Mouse (Mus musculus) embryonic facial prominence, embryonic 12.5 days (tissue): ENCODE data around the gene Gpr87. TPM values are rescaled to one million over a fixed set of nuclear protein-coding genes. Genes with fewer than 3 reads are reported as not detected.
"Not testable (repeated sequence)": the region's sequence is repeated elsewhere in the genome, so short reads cannot be mapped to it uniquely, and the experiment has no call there.

Experiments
- ATAC-seq: fragments of 200-750 bp; cut with Nextera tagmentation; 2 replicates; pipeline ENCODE4 v1.8.0; 2017; ENCODE audit not compliant: insufficient number of reproducible peaks, insufficient read depth, low FRiP score, low TSS enrichment
- H3K27ac ChIP-seq: fragments of 300-500 bp; sonication (generic); 2 replicates; pipeline ENCODE4 v1.5.1; 2016; ENCODE audit warnings: mild to moderate bottlenecking
- H3K27me3 ChIP-seq: fragments of 300-500 bp; sonication (generic); 2 replicates; pipeline ENCODE4 v1.6.1; 2016; ENCODE audit warnings: mild to moderate bottlenecking, moderate library complexity
- H3K36me3 ChIP-seq: fragments of 300-500 bp; sonication (generic); 2 replicates; pipeline ENCODE4 v1.6.1; 2016; ENCODE audit warnings: mild to moderate bottlenecking
- H3K4me1 ChIP-seq: fragments of 300-500 bp; sonication (generic); 2 replicates; pipeline ENCODE4 v1.6.1; 2016
- H3K4me2 ChIP-seq: fragments of 300-500 bp; sonication (generic); replicated peaks from 2 replicates; pipeline ENCODE4 v1.6.1; 2016; ENCODE audit warnings: mild to moderate bottlenecking, moderate library complexity
- H3K4me3 ChIP-seq: fragments of 300-500 bp; sonication (generic); 2 replicates; pipeline ENCODE4 v1.5.1; 2016; ENCODE audit warnings: mild to moderate bottlenecking
- H3K9ac ChIP-seq: fragments of 300-500 bp; sonication (generic); 2 replicates; pipeline ENCODE4 v1.6.1; 2016; ENCODE audit warnings: mild to moderate bottlenecking, moderate library complexity
- H3K9me3 ChIP-seq: fragments of 300-500 bp; sonication (generic); 2 replicates; pipeline ENCODE4 v1.6.1; 2016; ENCODE audit warnings: mild to moderate bottlenecking, moderate library complexity
- WGBS: fragments of 180-500 bp; shearing (Covaris S2); methylation state at CpG from one replicate; pipeline ENCODE4 v1.1.7; 2016; 5-methylcytosine and 5-hydroxymethylcytosine counted together
- polyA plus RNA-seq: library from polyadenylated mRNA; unstranded; fragments of >200 nt; fragmentation: Nextera tagmentation; extraction: Ambion mirVana; gene quantifications from 2 replicates; pipeline ENCODE4 v1.2.1, GENCODE M21; 2016

Gpr87 gene
- polyA plus RNA-seq, 1 experiment from 2014 or later = 0.26 TPM

GRCm38 (mm10) chr3:59154888-59155287 lies 40.0 kb downstream of the Gpr87 start:
- Histone ChIP-seq H3K4me1 (no peaks in the 10 kb centered on the region), H3K27me3 (no peaks in the 10 kb centered on the region), H3K4me3 (no peak overlapping the region), H3K9me3 (no peaks in the 10 kb centered on the region), H3K9ac (no peak overlapping the region), H3K4me2 (no peak overlapping the region), H3K36me3 (no peaks in the 10 kb centered on the region), H3K27ac (no peak overlapping the region)
- 51% methylated on average over 2 of the region's 2 CpGs for WGBS
- ATAC-seq = no peak

DNA sequence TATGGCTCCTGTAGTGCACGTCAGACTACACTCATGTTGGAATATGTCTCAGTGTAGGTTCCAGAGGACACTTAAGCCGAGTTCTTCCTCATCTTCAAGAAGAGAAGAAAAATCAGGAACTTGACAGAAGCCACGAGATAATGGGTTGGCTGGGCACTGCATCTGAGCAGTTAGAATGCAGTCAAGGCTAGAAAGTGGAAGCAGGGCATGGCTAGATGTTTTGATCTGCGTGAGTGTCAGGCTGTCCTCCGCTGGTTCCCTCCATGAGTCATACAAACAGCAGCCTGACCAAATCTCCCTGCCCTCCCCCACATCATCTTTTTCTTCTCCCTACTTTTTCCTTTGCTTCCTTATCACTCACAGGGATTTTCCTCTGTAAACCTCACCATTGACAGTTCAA lies 41.5 kb downstream of the Gpr87 start, which contains the start of gene P2ry14:
Gene P2ry14, minus strand, starts transcription at position 195 of the 400 bp plus-strand sequence.
- no peaks in the 10 kb centered on the region for H3K27me3 ChIP-seq
- H3K27ac ChIP-seq = no peak within 1 kb of the TSS
- no peaks in the 10 kb centered on the region for H3K4me1 ChIP-seq
- H3K9ac ChIP-seq = no peak within 1 kb of the TSS
- no peaks in the 10 kb centered on the region for H3K9me3 ChIP-seq
- H3K4me2 ChIP-seq = no peak within 1 kb of the TSS
- no peak within 1 kb of the TSS for H3K4me3 ChIP-seq
- ATAC-seq = no peak
- WGBS = 84% methylated on average over 5 of the region's 5 CpGs
- no peaks in the 10 kb centered on the region for H3K36me3 ChIP-seq

DNA sequence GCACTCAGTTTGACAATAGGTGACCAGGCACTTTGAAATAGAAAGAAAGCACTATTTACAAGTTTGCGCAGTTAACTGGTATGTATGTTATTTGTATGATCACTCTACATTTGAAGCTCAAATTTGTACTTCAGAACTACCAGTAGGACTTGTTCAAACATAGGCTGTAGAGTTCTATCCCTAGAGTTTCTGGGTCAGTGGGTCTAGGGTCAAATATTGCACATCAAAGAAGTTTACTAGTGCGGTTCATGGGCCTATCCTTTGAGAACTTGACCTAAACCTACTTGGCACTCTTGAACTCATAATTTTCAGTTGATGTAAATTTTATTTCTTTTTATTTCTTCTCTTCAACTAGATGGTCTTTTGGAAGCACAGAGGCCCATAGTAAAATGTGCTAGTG lies 44.3 kb downstream of the Gpr87 start:
- 98% methylated on average over 2 of the region's 2 CpGs for WGBS
- no peaks in the 10 kb centered on the region for H3K9me3 ChIP-seq
- no peak overlapping the region for H3K4me3 ChIP-seq
- no peak overlapping the region for H3K9ac ChIP-seq
- no peak for ATAC-seq
- no peak overlapping the region for H3K4me2 ChIP-seq
- H3K4me1 ChIP-seq = no peaks in the 10 kb centered on the region
- H3K27me3 ChIP-seq = no peaks in the 10 kb centered on the region
- no peak overlapping the region for H3K27ac ChIP-seq
- H3K36me3 ChIP-seq = no peaks in the 10 kb centered on the region

DNA sequence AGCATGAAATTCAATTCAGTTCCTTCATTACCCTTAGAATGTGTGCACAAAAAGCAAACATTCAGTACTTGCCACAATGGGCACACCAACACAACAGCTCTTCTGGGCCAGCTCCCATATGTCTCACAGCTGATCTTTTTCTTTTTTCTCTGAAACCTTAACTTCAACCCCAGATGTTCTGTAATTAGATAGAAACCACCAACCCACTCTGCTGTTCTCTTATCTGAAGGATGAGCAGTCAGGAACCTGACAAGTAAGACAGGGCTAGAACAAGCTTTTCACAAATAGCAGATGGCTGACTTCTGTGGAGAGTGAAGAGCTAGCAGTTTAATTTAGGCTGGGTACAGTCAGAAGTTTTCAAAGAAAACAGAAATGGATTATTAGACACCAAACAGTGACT lies 45.3 kb downstream of the Gpr87 start:
- H3K4me1 ChIP-seq = no peaks in the 10 kb centered on the region
- ATAC-seq = no peak

GRCm38 (mm10) chr3:59145194-59145593 lies 49.7 kb downstream of the Gpr87 start:
- H3K4me1 ChIP-seq = 0 out of 2 replicates have a peak, but pooled peaks cover 4% of the 10 kb centered on the region
- WGBS = 63% methylated on average over 5 of the region's 5 CpGs
- H3K9ac ChIP-seq = no peak overlapping the region
- H3K27me3 ChIP-seq = no peaks in the 10 kb centered on the region
- no peaks in the 10 kb centered on the region for H3K36me3 ChIP-seq
- no peaks in the 10 kb centered on the region for H3K9me3 ChIP-seq
- no peak for ATAC-seq
- H3K27ac ChIP-seq = no peak overlapping the region
- H3K4me2 ChIP-seq = no peak overlapping the region
- no peak overlapping the region for H3K4me3 ChIP-seq

More for the DNA sequence above, 45.3 kb downstream of the Gpr87 start:
- Histone ChIP-seq H3K4me3 (no peak overlapping the region), H3K9ac (no peak overlapping the region), H3K9me3 (no peaks in the 10 kb centered on the region), H3K27ac (no peak overlapping the region), H3K27me3 (no peaks in the 10 kb centered on the region), H3K4me2 (no peak overlapping the region), H3K36me3 (no peaks in the 10 kb centered on the region)

- no peaks in the 10 kb centered on the region for H3K36me3 ChIP-seq
- no peak overlapping the region for H3K9ac ChIP-seq
- H3K4me3 ChIP-seq = no peak overlapping the region
- 0 out of 2 replicates have a peak, but pooled peaks cover 4% of the 10 kb centered on the region for H3K4me1 ChIP-seq
- no peaks in the 10 kb centered on the region for H3K9me3 ChIP-seq
- no peak overlapping the region for H3K27ac ChIP-seq
- no peaks in the 10 kb centered on the region for H3K27me3 ChIP-seq
- WGBS = 72% methylated on average over 8 of the region's 8 CpGs
- H3K4me2 ChIP-seq = no peak overlapping the region
- ATAC-seq = no peak
These were observed 53.2 kb downstream of the Gpr87 start for GRCm38 (mm10) chr3:59141507-59142305.

GRCm38 (mm10) chr3:59140941-59141340 lies 54.0 kb downstream of the Gpr87 start:
- H3K4me3 ChIP-seq, ATAC-seq, H3K9ac ChIP-seq, H3K4me1 ChIP-seq, H3K9me3 ChIP-seq, H3K36me3 ChIP-seq, H3K27ac ChIP-seq, H3K4me2 ChIP-seq, H3K27me3 ChIP-seq: not testable (repeated sequence)
- WGBS = 82% methylated on average over 4 of the region's 4 CpGs

DNA sequence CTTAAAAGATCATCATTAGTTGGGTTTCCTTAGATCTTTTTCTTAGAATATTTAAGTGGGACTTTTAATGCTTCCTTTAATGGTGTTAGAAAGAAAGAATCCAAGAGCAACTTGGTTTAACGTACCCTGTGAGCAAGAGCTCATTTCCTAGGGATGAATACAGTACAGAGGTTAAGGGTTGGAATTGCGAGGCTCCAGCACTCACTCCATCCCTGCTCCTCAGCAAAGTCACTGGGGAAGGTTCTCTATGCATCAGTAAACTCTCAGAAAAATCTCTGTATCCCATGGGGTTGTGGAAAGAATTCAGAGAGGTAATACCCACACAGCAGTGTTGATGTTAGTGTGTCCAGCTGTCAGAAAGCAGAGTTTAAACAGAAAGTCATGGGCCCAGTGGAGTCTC lies 54.8 kb downstream of the Gpr87 start:
- no peak overlapping the region for H3K9ac ChIP-seq
- H3K27ac ChIP-seq = no peak overlapping the region
- no peaks in the 10 kb centered on the region for H3K9me3 ChIP-seq
- 0 out of 2 replicates have a peak, but pooled peaks cover 4% of the 10 kb centered on the region for H3K4me1 ChIP-seq
- no peak for ATAC-seq
- no peaks in the 10 kb centered on the region for H3K36me3 ChIP-seq
- H3K27me3 ChIP-seq = no peaks in the 10 kb centered on the region
- 75% methylated on average over 2 of the region's 2 CpGs for WGBS
- H3K4me3 ChIP-seq = no peak overlapping the region
- no peak overlapping the region for H3K4me2 ChIP-seq

- Histone ChIP-seq H3K27ac (no peak overlapping the region), H3K36me3 (no peaks in the 10 kb centered on the region), H3K4me2 (no peak overlapping the region), H3K27me3 (no peaks in the 10 kb centered on the region), H3K4me3 (no peak overlapping the region), H3K9me3 (no peaks in the 10 kb centered on the region), H3K9ac (no peak overlapping the region), H3K4me1 (0 out of 2 replicates have a peak, but pooled peaks cover 4% of the 10 kb centered on the region)
- no peak for ATAC-seq
These were observed 55.3 kb downstream of the Gpr87 start for GRCm38 (mm10) chr3:59139651-59140051.

DNA sequence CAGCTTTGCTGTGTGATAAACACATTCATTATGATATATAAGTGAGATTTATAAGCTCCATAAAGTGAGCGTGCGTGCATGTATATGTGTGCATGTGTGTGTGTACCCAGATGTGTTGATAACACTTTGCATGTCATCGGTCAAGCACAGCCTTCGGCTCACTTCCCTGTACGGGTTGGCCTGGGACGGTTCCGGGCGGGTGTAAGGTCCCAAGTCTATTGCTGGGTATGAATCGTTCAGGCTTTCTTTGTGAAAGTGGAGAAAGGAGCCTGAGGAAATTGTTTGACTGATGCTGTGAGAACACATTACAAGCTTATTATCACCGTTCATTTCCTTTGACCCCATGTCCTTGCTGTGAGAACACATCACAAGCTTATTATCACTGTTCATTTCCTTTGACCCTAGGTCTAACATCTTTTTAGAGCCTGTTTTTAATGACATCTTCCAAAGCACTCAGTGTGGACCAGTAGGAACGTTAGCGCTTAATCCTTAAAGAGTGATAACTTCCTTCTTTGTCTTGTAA lies 55.9 kb downstream of the Gpr87 start:
- H3K4me3 ChIP-seq = no peak overlapping the region
- H3K27me3 ChIP-seq = no peaks in the 10 kb centered on the region
- 0 out of 2 replicates have a peak, but pooled peaks cover 4% of the 10 kb centered on the region for H3K4me1 ChIP-seq
- no peak for ATAC-seq
- H3K36me3 ChIP-seq = no peaks in the 10 kb centered on the region
- no peaks in the 10 kb centered on the region for H3K9me3 ChIP-seq
- no peak overlapping the region for H3K9ac ChIP-seq
- 79% methylated on average over 12 of the region's 12 CpGs for WGBS
- no peak overlapping the region for H3K27ac ChIP-seq
- H3K4me2 ChIP-seq = no peak overlapping the region

DNA sequence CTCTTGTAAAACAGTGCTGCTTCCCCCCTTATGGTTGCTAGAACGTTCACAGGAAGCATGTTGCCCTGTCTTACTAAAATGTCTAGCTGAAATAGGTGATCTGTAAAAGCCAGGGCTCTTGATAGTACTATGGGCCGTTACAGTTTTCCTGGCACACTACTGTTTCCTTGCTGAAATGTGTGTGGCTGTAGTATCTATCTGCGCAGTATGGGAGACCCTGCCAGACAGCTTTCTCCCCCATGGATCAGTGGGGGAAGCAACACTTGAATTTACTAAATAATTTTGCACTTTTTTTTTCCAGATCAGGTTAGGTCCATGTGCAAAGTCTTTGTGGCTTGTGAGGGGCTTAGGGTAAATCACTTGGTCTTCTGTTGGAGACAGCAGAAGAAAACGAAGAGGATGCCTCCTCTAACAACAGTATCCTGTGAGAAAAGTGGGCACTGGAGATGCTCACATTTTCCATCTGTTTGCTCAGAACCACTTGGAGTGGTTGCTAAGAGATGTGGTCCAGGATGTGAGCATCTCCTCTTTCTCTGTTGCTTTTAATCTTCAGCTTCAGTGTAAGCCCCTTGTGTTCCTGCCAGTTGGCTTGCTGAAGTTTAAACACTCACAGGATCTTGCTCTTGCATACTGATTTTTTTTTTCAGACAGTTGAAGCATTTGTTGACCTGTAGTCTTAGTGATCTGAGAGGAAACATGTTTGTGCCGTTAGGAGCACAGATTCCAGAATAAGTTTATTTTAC lies 58.8 kb downstream of the Gpr87 start:
- Histone ChIP-seq H3K4me3 (no peak overlapping the region), H3K36me3 (no peaks in the 10 kb centered on the region), H3K4me2 (no peak overlapping the region), H3K27ac (no peak overlapping the region), H3K4me1 (no peaks in the 10 kb centered on the region; the same call in 1 of the 2 replicates), H3K9ac (no peak overlapping the region), H3K27me3 (no peaks in the 10 kb centered on the region), H3K9me3 (no peaks in the 10 kb centered on the region)
- WGBS = 76% methylated on average over 5 of the region's 5 CpGs
- no peak for ATAC-seq

DNA sequence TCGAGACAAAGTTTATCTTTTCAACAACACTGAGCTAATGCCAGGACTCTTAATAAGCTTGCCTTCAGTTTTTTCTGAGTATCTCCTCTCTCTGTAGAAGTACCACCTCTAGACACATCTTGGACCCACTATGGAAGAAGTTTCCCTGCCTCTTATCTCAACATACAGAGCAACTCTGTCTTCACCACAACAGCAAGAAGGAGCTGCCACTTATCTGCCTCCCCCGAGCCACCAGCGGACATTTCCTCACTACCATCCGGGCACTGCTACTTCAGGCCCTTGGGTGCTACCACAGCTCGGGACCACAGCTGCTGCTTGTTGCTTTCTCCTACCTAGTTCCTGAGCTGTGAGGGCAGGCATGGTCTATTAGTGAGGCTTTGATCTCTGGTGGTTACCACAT lies 61.7 kb downstream of the Gpr87 start:
- H3K27ac ChIP-seq = no peak overlapping the region
- H3K4me1 ChIP-seq = no peaks in the 10 kb centered on the region; the same call in 1 of the 2 replicates
- H3K4me3 ChIP-seq = no peak overlapping the region
- no peak overlapping the region for H3K4me2 ChIP-seq
- H3K36me3 ChIP-seq = no peaks in the 10 kb centered on the region
- no peaks in the 10 kb centered on the region for H3K9me3 ChIP-seq
- WGBS = 88% methylated on average over 5 of the region's 5 CpGs
- H3K27me3 ChIP-seq = no peaks in the 10 kb centered on the region
- no peak for ATAC-seq
- H3K9ac ChIP-seq = no peak overlapping the region
